Mouse (Mus musculus) spleen, adult 2 months (tissue): ENCODE data around the gene Gpr62.

Source experiments
- CTCF ChIP-seq: fragments of 200-500 bp; IDR thresholded peaks from 2 replicates; pipeline ENCODE4 v1.5.1; 2011; ENCODE audit warnings: mild to moderate bottlenecking, inconsistent platforms; ENCODE audit not compliant: insufficient read depth, insufficient read length, insufficient replicate concordance; ENCODE audit errors: extremely low read depth
- POLR2A ChIP-seq: fragments of 200-500 bp; IDR thresholded peaks from 2 replicates; pipeline ENCODE4 v1.6.1; 2011; ENCODE audit warnings: low read depth, low read length, inconsistent platforms

DNA sequence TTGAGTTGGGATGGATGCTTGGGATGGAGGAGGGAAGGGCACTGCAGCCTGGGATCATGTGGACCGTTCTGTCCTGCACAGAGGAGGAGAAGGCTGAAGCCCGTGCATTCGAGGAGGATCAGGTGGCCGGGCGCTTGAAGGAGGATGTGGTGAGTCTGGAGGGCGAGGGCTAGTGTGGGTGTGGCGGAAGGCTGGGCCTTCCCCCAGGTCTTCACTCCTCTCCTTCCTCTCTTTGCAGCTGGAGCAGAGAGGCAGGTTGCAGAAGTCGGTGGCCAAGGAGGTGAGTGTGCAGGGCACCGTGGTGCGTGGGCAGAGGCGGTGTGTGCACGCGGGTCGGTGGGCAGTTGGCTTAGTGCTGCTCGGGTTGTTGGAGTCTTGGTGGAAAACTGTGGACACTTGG is 15.3 kb upstream of the Gpr62 start:
- TF ChIP-seq CTCF (no peak), POLR2A (no peak)
